Mouse (Mus musculus): ENCODE measurements at regions not wholly inside any gene's neighbourhood (a gene's known extent, or its start where the extent isn't known, plus 50 kb on each side); places are given as distances from the start of the nearest gene placed in this dataset.
A peak's percentile ranks its signal among the peaks of the same experiment; 100 is the strongest.
"Not testable (repeated sequence)": the region's sequence is repeated elsewhere in the genome, so short reads cannot be mapped to it uniquely, and the experiment has no call there.

GRCm38 (mm10) chr5:117040878-117041277 lies 75.0 kb downstream of the Suds3 start:
- intact Hi-C loops (cut with DNase I), result no loop called here
- DNase-seq, result no peak

- intact Hi-C loops (cut with DNase I), result loop anchor here (2.0 to 10.0 kb wide), 2 partner anchors 142 to 912 kb away; no protein-coding TSS in a partner anchor
These were observed 78.7 kb downstream of the Suds3 start for GRCm38 (mm10) chr5:117037261-117037660.

GRCm38 (mm10) chr5:117032130-117032529 lies 83.8 kb downstream of the Suds3 start:
- DNase-seq, result no peak
- intact Hi-C loops (cut with DNase I), result loop anchor here (10.0 kb wide), 1 partner anchor 907 kb away; no protein-coding TSS in a partner anchor

More at GRCm38 (mm10) chr5:117037261-117037660, 78.7 kb downstream of the Suds3 start:
- DNase-seq, result peak; percentile 15 to 62

GRCm38 (mm10) chr5:117025689-117026383 lies 90.1 kb downstream of the Suds3 start:
- no peak for DNase-seq
- intact Hi-C loops (cut with DNase I), result no loop called here

GRCm38 (mm10) chr5:117018419-117019150 lies 97.3 kb downstream of the Suds3 start:
- intact Hi-C loops (cut with DNase I), result no loop called here
- DNase-seq, result no peak

- DNase-seq, result no peak
- intact Hi-C loops (cut with DNase I), result no loop called here
These were observed 104.8 kb downstream of the Suds3 start for GRCm38 (mm10) chr5:117011128-117011527.

GRCm38 (mm10) chr5:117000770-117001201 lies 115.1 kb downstream of the Suds3 start:
- DNase-seq, result peak; percentile 84 to 88

GRCm38 (mm10) chr5:116994508-116994907 lies 121.4 kb downstream of the Suds3 start:
- intact Hi-C loops (cut with DNase I), result no loop called here
- DNase-seq, result no peak

More at GRCm38 (mm10) chr5:117000770-117001201, 115.1 kb downstream of the Suds3 start:
- intact Hi-C loops (cut with DNase I), result no loop called here

GRCm38 (mm10) chr5:116993674-116994073 lies 122.2 kb downstream of the Suds3 start:
- intact Hi-C loops (cut with DNase I), result no loop called here
- DNase-seq, result no peak

- DNase-seq, result no peak
- intact Hi-C loops (cut with DNase I), result no loop called here
These were observed 124.5 kb downstream of the Suds3 start for GRCm38 (mm10) chr5:116991461-116991860.

- intact Hi-C loops (cut with DNase I); DNase-seq: not testable (repeated sequence)
These were observed 144.4 kb downstream of the Suds3 start for GRCm38 (mm10) chr5:116971474-116971873.

- intact Hi-C loops (cut with DNase I), result no loop called here
- no peak for DNase-seq
These were observed 151.7 kb downstream of the Suds3 start for GRCm38 (mm10) chr5:116964171-116964570.

- intact Hi-C loops (cut with DNase I), result no loop called here
- DNase-seq, result no peak
These were observed 152.8 kb downstream of the Suds3 start for GRCm38 (mm10) chr5:116963106-116963505.

GRCm38 (mm10) chr5:116960041-116960440 lies 155.9 kb downstream of the Suds3 start:
- intact Hi-C loops (cut with DNase I), result no loop called here
- DNase-seq, result no peak

GRCm38 (mm10) chr5:116958141-116958540 lies 157.8 kb downstream of the Suds3 start:
- DNase-seq, result no peak
- intact Hi-C loops (cut with DNase I), result no loop called here

GRCm38 (mm10) chr5:116956572-116956971 lies 159.3 kb downstream of the Suds3 start:
- DNase-seq, result no peak
- intact Hi-C loops (cut with DNase I), result no loop called here

GRCm38 (mm10) chr5:116950280-116950881 lies 165.5 kb downstream of the Suds3 start:
- intact Hi-C loops (cut with DNase I), result no loop called here

GRCm38 (mm10) chr5:116934585-116934984 lies 181.3 kb downstream of the Suds3 start:
- no peak for DNase-seq
- intact Hi-C loops (cut with DNase I), result no loop called here

More at GRCm38 (mm10) chr5:116950280-116950881, 165.5 kb downstream of the Suds3 start:
- no peak for DNase-seq

GRCm38 (mm10) chr5:116934151-116934550 lies 181.8 kb downstream of the Suds3 start:
- intact Hi-C loops (cut with DNase I), result no loop called here
- no peak for DNase-seq

GRCm38 (mm10) chr5:116933105-116933504 lies 182.8 kb downstream of the Suds3 start:
- intact Hi-C loops (cut with DNase I), result no loop called here
- DNase-seq, result no peak

- intact Hi-C loops (cut with DNase I), result no loop called here
- DNase-seq, result no peak
These were observed 192.2 kb downstream of the Suds3 start for GRCm38 (mm10) chr5:116923761-116924160.
